Mouse (Mus musculus): ENCODE measurements around the gene Foxk1.

Foxk1 gene

DNA sequence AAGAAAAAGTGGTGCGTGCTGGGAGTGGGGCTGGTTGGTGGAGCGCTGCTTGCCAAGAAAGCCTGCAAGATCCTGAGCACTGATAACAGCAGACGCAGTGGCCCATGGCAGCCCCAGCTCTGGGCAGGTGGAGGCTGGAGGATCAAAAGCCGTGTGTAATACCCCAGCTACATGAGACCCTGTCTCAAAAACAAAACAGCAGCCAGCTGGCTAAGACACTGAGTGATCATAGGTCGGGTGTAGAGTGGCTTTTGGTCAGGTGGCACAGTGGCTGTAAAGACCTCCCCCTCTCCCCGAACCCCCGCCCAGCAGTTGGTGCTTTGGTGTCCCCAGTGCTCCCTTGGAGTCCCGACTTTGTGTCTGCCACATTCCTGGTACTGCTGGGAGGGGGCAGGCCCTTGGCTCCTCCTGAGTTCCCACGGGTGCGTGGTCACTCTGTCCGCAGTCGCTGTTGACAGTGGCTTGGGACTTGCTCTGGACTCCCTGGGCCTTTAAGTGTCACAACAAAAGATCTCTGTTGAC lies 38.7 kb downstream of the Foxk1 start:
- Histone ChIP-seq H3K36me3 (ENCODE audit: insufficient read depth, low read length) (peaks cover 37% of the 10 kb centered on the region), H3K4me3 (replicated peaks; ENCODE audit: low read length) (peak overlapping the region; percentile 67), H3K27me3 (ENCODE audit: insufficient read depth, low read length) (no peaks in the 10 kb centered on the region), H3K9me3 (ENCODE audit: low read length) (no peaks in the 10 kb centered on the region), H3K4me1 (replicated peaks; ENCODE audit: low read depth, low read length) (peaks cover 91% of the 10 kb centered on the region)
- TF ChIP-seq CTCF (conservative IDR thresholded peaks at IDR 0.05; ENCODE audit: low read length) (no peak), POU5F1 (IDR thresholded peaks at IDR 0.05; ENCODE audit: borderline replicate concordance, low read length) (no peak), NANOG (IDR thresholded peaks at IDR 0.05; ENCODE audit: borderline replicate concordance, low read length) (peak; percentile 34)

DNA sequence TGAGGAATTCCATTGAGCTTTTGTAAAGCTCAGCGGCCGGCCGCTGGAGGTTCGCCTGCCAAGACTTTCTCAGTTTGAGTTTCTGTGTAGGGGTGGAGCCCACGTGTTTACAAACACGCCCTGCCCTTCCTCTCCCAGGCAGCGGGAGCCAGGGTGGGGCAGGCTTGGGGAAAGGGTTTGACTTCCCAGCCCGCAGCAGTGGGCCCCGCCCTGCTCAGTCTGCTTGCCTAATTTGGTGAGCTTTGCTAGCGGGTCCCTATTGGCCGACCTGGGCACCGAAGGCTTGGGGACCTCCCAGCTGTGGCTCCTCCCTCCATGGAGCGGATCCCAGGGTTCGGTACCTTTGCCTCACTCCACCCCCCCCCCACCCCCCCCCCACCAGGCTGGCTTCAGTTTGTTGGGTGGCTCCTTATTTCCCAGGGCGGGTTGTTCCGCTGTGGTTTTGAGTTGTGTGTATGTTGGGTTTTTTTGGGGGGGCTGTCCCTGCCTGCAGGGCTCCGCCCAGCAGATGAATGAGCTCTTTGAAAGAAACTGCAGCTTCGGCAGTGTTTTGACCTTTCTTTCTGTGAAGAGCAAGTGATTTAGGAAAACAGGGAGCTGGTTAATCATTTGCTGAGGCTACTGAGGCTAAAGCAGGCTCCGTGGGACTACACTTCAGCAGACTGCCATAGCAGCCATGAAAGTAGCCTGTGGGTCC lies 39.3 kb downstream of the Foxk1 start:
- TF ChIP-seq NANOG (IDR thresholded peaks at IDR 0.05; ENCODE audit: borderline replicate concordance, low read length) (no peak; the same call in 1 of the 2 replicates), POU5F1 (IDR thresholded peaks at IDR 0.05; ENCODE audit: borderline replicate concordance, low read length) (no peak), CTCF (conservative IDR thresholded peaks at IDR 0.05; ENCODE audit: low read length) (no peak)

DNA sequence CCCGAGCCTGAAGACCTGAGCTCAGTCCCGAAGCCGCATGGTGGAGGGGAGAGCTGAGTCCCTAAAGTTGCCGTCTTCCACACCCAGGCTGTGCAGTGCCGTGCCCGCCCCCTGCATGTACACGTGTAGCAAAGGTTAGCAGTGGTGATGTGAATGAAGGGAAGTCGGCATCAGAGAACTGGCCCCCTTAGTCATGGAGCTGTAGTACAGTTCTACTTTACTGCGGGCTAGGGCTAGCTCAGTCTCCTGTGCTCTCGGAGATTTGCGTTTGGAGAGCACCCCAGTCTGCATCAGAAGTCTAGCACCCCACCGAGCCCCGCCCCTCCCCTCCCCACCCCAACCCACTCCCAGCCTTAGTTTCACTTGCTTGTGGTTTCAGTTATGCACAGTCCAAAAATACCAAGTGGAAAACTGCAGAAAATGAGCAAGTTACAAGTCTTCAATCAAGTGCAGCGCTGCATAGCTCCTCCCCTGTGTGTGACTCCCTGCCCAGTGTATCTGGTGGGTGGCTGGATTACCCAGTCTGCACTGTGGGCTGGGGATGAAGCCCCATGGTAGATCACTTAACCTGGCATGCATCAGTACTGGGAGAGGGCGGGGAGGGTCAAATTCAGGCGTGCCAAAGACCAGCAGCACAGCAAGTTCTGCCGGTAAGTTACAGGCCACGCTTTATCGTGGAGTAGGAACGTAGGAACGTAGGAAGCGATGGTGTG lies 40.2 kb downstream of the Foxk1 start:
- Histone ChIP-seq H3K27me3 (ENCODE audit: insufficient read depth, low read length) (no peaks in the 10 kb centered on the region), H3K9me3 (ENCODE audit: low read length) (no peaks in the 10 kb centered on the region), H3K4me1 (replicated peaks; ENCODE audit: low read depth, low read length) (peaks cover 93% of the 10 kb centered on the region), H3K4me3 (replicated peaks; ENCODE audit: low read length) (peak overlapping the region; percentile 77), H3K36me3 (ENCODE audit: insufficient read depth, low read length) (peaks cover 22% of the 10 kb centered on the region; the same call in 1 of the 2 replicates)
- TF ChIP-seq POU5F1 (IDR thresholded peaks at IDR 0.05; ENCODE audit: borderline replicate concordance, low read length), result no peak
- no peak for TF ChIP-seq NANOG (IDR thresholded peaks at IDR 0.05; ENCODE audit: borderline replicate concordance, low read length)
- TF ChIP-seq CTCF (conservative IDR thresholded peaks at IDR 0.05; ENCODE audit: low read length), result no peak

More for the DNA sequence above, 39.3 kb downstream of the Foxk1 start:
- Histone ChIP-seq H3K9me3 (ENCODE audit: low read length) (no peaks in the 10 kb centered on the region), H3K4me3 (replicated peaks; ENCODE audit: low read length) (peak overlapping the region; percentile 77), H3K27me3 (ENCODE audit: insufficient read depth, low read length) (no peaks in the 10 kb centered on the region), H3K4me1 (replicated peaks; ENCODE audit: low read depth, low read length) (peaks cover 91% of the 10 kb centered on the region), H3K36me3 (ENCODE audit: insufficient read depth, low read length) (peaks cover 30% of the 10 kb centered on the region)

DNA sequence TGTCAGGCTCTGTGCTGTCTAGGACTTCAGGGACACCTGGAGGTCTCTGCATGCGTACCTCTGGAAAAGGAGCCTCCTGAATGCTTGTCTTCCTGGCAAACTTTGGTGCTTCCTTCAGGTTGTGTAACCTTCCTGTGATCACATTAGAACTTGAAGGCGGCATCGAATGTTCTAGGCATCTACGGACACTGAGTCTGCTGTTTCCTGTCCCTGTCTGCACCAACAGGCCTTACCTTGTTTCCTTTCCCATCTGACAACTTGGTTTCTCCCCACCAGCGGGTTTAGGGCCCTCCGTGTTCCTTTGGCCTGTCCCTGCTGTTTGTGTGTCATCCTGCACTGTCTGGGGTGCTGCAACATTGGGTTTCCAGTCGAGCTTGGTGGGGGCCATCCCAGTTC lies 40.7 kb downstream of the Foxk1 start:
- TF ChIP-seq POU5F1 (IDR thresholded peaks at IDR 0.05; ENCODE audit: borderline replicate concordance, low read length) (no peak), NANOG (IDR thresholded peaks at IDR 0.05; ENCODE audit: borderline replicate concordance, low read length) (no peak), CTCF (conservative IDR thresholded peaks at IDR 0.05; ENCODE audit: low read length) (no peak)
- Histone ChIP-seq H3K4me3 (replicated peaks; ENCODE audit: low read length) (peak overlapping the region; percentile 77), H3K36me3 (ENCODE audit: insufficient read depth, low read length) (peaks cover 20% of the 10 kb centered on the region), H3K27me3 (ENCODE audit: insufficient read depth, low read length) (no peaks in the 10 kb centered on the region), H3K4me1 (replicated peaks; ENCODE audit: low read depth, low read length) (peaks cover 93% of the 10 kb centered on the region), H3K9me3 (ENCODE audit: low read length) (no peaks in the 10 kb centered on the region)

DNA sequence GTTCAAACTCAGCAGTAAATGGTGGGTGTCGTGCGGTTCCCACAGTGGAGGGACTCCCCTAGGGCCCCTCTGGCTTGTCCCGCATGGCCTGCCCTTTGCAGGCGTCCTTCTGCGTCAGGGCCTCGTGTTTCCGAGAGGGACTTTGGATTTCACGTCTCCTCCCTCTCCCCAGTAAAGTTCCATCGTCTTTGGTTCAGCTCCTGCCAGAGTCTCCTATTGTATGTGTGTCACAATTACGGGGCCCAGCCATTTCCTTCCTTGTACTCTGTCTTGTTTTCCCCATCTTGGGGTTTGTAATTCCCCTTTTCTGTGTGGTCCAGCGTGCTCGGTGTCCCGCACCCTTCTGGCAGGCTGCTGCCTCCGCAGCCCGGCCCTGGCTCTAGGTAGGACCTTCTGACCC lies 42.2 kb downstream of the Foxk1 start:
- Histone ChIP-seq H3K36me3 (ENCODE audit: insufficient read depth, low read length) (peaks cover 13% of the 10 kb centered on the region), H3K4me1 (replicated peaks; ENCODE audit: low read depth, low read length) (peaks cover 92% of the 10 kb centered on the region), H3K27me3 (ENCODE audit: insufficient read depth, low read length) (no peaks in the 10 kb centered on the region), H3K4me3 (replicated peaks; ENCODE audit: low read length) (peak overlapping the region; percentile 41), H3K9me3 (ENCODE audit: low read length) (no peaks in the 10 kb centered on the region)
- TF ChIP-seq CTCF (conservative IDR thresholded peaks at IDR 0.05; ENCODE audit: low read length) (no peak), POU5F1 (IDR thresholded peaks at IDR 0.05; ENCODE audit: borderline replicate concordance, low read length) (no peak), NANOG (IDR thresholded peaks at IDR 0.05; ENCODE audit: borderline replicate concordance, low read length) (no peak)

DNA sequence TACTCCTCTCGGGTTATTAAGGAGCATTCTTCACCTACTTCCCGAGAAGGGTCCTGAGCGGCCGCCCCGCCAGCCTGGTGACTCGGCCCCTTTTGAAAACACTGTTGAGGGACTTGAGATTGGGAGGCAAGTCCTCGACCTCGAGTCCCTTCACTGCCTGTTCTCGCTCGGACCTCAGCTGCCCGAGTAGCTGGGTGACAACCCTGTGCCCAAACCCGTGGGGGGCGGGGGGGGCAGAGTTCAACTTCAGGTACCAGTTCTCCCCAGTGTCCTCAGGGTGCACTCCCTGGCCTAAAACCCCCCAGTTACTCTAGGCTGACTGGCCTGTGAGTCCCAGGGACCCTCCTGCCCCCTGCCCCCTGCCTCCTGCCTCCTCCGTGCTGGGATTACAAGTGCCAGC lies 42.7 kb downstream of the Foxk1 start:
- H3K4me1 ChIP-seq (replicated peaks; ENCODE audit: low read depth, low read length), result peaks cover 92% of the 10 kb centered on the region
- peaks cover 18% of the 10 kb centered on the region for H3K36me3 ChIP-seq (ENCODE audit: insufficient read depth, low read length)
- peak overlapping the region; percentile 41; the same call in 1 of the 2 replicates for H3K4me3 ChIP-seq (replicated peaks; ENCODE audit: low read length)
- TF ChIP-seq POU5F1 (IDR thresholded peaks at IDR 0.05; ENCODE audit: borderline replicate concordance, low read length) (no peak), CTCF (conservative IDR thresholded peaks at IDR 0.05; ENCODE audit: low read length) (no peak), NANOG (IDR thresholded peaks at IDR 0.05; ENCODE audit: borderline replicate concordance, low read length) (no peak)
- H3K27me3 ChIP-seq (ENCODE audit: insufficient read depth, low read length), result no peaks in the 10 kb centered on the region
- no peaks in the 10 kb centered on the region for H3K9me3 ChIP-seq (ENCODE audit: low read length)

DNA sequence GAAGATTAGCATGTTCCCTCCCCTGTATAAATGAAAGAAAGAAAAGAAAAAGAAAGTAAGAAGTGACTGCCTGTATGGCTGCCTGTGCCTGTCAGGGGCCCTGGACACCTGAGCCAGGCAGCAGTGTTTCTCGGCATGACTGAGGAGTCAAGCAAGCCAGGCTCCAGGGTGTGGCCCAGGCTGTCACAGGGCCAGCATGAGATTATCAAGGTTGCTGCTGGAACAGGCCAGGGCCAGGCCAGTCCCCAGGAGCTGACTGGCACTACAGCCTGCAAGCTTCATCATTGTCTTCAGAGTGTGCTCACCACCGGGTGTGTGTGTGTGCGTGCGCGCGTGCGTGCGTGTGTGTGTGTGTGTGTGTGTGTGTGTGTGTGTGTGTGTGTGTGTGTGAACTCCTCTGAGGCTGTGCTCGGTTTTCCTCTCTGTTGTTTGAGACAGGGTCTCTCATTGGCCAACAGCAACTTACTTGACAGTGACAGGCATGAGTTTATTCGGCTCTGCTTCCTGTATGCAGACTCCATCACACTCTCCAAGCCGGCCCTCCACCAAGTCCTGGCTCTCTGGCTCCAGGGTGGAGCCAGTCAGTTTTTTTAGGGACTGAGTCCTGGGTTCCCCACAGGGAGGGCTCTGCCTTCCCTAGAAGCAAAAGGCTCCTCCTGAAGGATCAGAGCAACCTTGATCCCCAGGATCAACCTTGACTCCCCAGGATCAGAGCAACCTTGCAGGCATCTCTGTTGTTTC lies 43.7 kb downstream of the Foxk1 start:
- Histone ChIP-seq H3K4me1 (replicated peaks; ENCODE audit: low read depth, low read length) (peaks cover 92% of the 10 kb centered on the region), H3K27me3 (ENCODE audit: insufficient read depth, low read length) (no peaks in the 10 kb centered on the region), H3K9me3 (ENCODE audit: low read length) (no peaks in the 10 kb centered on the region), H3K4me3 (replicated peaks; ENCODE audit: low read length) (peak overlapping the region; percentile 32), H3K36me3 (ENCODE audit: insufficient read depth, low read length) (peaks cover 27% of the 10 kb centered on the region)
- TF ChIP-seq POU5F1 (IDR thresholded peaks at IDR 0.05; ENCODE audit: borderline replicate concordance, low read length) (no peak), NANOG (IDR thresholded peaks at IDR 0.05; ENCODE audit: borderline replicate concordance, low read length) (no peak), CTCF (conservative IDR thresholded peaks at IDR 0.05; ENCODE audit: low read length) (no peak)

DNA sequence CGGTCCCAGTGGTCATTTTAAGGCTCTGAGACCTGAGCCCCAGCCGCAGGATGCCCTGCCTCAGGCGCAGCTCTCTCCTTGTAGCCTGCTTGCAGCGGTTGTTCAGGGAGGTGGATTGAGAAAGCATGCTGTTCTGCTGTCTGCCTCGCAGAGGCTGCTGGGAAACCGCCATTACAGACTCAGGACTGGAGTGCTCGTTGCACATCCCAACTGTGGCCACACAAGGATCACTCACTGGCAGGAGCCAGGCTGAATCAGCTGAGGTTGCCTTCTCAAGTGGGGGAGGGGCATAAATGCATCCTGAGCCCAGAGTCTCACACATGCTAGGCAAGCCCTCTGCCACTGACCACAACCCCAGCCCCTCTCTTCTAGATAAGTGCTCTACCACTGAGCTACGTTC lies 44.4 kb downstream of the Foxk1 start:
- Histone ChIP-seq H3K9me3 (ENCODE audit: low read length) (no peaks in the 10 kb centered on the region), H3K4me3 (replicated peaks; ENCODE audit: low read length) (peak overlapping the region; percentile 32), H3K27me3 (ENCODE audit: insufficient read depth, low read length) (no peaks in the 10 kb centered on the region), H3K4me1 (replicated peaks; ENCODE audit: low read depth, low read length) (peaks cover 97% of the 10 kb centered on the region), H3K36me3 (ENCODE audit: insufficient read depth, low read length) (peaks cover 35% of the 10 kb centered on the region)
- no peak for TF ChIP-seq CTCF (conservative IDR thresholded peaks at IDR 0.05; ENCODE audit: low read length)
- no peak for TF ChIP-seq NANOG (IDR thresholded peaks at IDR 0.05; ENCODE audit: borderline replicate concordance, low read length)
- no peak for TF ChIP-seq POU5F1 (IDR thresholded peaks at IDR 0.05; ENCODE audit: borderline replicate concordance, low read length)

Data from E14TG2a.4 (cell line).